Mouse (Mus musculus): ENCODE measurements around the gene Dct. TPM values are rescaled to one million over a fixed set of nuclear protein-coding genes. Genes with fewer than 3 reads are reported as not detected.

Gene Dct
- polyA plus RNA-seq, 1 experiment from 2014 or later: 2.3 TPM

DNA sequence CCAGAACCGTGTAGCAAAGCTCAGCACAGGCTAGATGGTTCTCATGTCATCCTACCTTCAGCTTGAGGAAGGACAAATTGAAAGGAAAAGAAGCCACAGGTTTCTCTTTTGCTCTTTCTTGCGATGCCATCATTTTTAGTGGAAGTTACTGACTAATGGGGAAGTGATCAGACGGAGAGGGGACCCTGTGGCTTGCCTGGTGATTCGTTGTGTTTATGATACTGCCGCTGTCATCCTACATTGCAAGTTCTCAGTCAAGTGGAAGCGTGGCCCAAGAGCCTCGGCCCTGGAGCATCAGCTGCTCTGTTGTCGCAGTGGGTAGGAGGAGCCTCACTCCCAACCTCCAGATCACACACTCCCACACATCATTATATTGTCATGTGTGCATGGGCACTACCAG, 61.8 kb downstream of the Dct start:
- H3K4me3 ChIP-seq: no peak overlapping the region
- H3K4me2 ChIP-seq: no peak overlapping the region
- no peaks in the 10 kb centered on the region for H3K4me1 ChIP-seq
- H3K27me3 ChIP-seq (replicated peaks): peaks cover 94% of the 10 kb centered on the region
- H3K9ac ChIP-seq: no peak overlapping the region
- 68% methylated on average over 8 of the region's 8 CpGs for WGBS
- H3K9me3 ChIP-seq: 0 out of 2 replicates have a peak, but pooled peaks cover 2% of the 10 kb centered on the region
- no peak for ATAC-seq (ENCODE audit: extremely low read depth, insufficient number of reproducible peaks, low FRiP score, low TSS enrichment)
- no peak overlapping the region for H3K27ac ChIP-seq (replicated peaks)
- no peaks in the 10 kb centered on the region for H3K36me3 ChIP-seq

DNA sequence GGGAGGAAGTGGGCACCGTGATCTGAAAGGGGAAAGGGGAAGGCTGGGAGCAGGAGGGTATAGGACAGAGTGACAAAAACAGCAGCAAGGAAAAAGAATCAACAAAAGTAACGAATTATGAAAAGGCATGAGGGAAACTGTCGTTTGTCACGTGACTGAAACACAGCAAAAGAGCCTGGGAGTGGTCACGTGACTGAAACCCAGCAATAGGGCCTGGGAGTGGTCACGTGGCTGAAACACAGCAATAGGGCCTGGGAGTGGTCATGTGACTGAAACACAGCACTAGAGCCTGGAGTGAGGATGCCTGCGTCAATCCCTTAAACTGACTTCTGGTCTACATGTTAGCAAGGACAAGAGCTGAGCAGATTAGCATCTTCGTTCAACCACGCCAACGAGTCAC, 63.6 kb downstream of the Dct start:
- Histone ChIP-seq H3K4me2 (no peak overlapping the region), H3K9me3 (no peaks in the 10 kb centered on the region), H3K27me3 (replicated peaks) (peaks cover 92% of the 10 kb centered on the region), H3K4me3 (no peak overlapping the region), H3K9ac (no peak overlapping the region), H3K36me3 (no peaks in the 10 kb centered on the region), H3K4me1 (no peaks in the 10 kb centered on the region), H3K27ac (replicated peaks) (no peak overlapping the region)
- no peak for ATAC-seq (ENCODE audit: extremely low read depth, insufficient number of reproducible peaks, low FRiP score, low TSS enrichment)
- 80% methylated on average over 10 of the region's 10 CpGs for WGBS

DNA sequence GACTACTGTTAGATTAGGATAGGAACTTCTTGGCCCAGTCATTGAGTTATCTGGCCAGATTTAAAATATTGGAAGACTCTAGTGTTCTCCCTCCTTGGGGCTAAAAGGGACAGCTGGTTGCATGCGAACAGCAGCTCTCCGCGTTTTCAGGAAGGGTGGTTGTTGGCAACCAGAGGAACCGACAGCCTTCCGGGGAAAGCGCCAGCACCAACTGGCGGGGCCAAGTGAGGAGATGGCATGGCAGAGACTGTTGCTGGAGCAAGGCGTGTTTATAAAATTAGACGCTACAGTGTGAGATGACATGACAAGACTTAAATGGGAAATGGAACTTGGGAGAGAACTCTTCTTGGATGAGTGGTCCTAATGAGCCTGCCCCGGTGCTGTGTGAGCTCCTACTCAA, 70.5 kb downstream of the Dct start:
- Histone ChIP-seq H3K36me3 (no peaks in the 10 kb centered on the region), H3K27ac (replicated peaks) (no peak overlapping the region), H3K4me3 (no peak overlapping the region), H3K9ac (no peak overlapping the region), H3K4me2 (no peak overlapping the region), H3K4me1 (no peaks in the 10 kb centered on the region), H3K27me3 (replicated peaks) (peaks cover 83% of the 10 kb centered on the region), H3K9me3 (peaks cover 6% of the 10 kb centered on the region; the same call in 1 of the 2 replicates)
- 86% methylated on average over 10 of the region's 10 CpGs for WGBS
- ATAC-seq (ENCODE audit: extremely low read depth, insufficient number of reproducible peaks, low FRiP score, low TSS enrichment): no peak

DNA sequence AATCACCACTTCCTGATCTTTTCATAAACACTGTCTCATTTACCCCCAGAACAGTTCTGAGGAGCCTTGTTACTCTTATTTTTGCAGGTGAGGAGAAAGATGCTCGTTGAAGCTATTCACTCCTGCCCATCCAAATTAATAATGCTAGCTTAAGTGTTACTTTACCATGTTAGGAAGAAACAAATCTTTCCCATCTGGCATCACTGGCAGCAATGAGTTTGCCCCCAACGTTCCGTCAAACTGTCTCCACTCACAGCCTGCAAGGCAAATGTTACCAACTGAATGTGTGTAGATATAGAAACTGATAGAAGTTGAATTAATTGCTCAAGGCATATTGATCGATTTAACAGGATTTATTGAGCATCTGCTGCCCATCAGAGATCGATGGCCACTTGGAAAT, 79.5 kb downstream of the Dct start:
- no peak overlapping the region for H3K9ac ChIP-seq
- peaks cover 87% of the 10 kb centered on the region for H3K27me3 ChIP-seq (replicated peaks)
- no peak overlapping the region for H3K27ac ChIP-seq (replicated peaks)
- ATAC-seq (ENCODE audit: extremely low read depth, insufficient number of reproducible peaks, low FRiP score, low TSS enrichment): no peak
- WGBS: 78% methylated on average over 5 of the region's 5 CpGs
- no peak overlapping the region for H3K4me2 ChIP-seq
- no peaks in the 10 kb centered on the region for H3K36me3 ChIP-seq
- no peaks in the 10 kb centered on the region for H3K9me3 ChIP-seq
- no peaks in the 10 kb centered on the region for H3K4me1 ChIP-seq
- H3K4me3 ChIP-seq: no peak overlapping the region

Other genes starting within 250 kb of the Dct start
- 29.2 and 30.1 TPM in 2 replicates for gene Tgds, start 80.5 kb upstream of the Dct start, polyA plus RNA-seq (2015; fragmentation: Nextera tagmentation; extraction: Ambion mirVana)
- gene Gpr180, start 84.9 kb upstream of the Dct start, polyA plus RNA-seq (2015; fragmentation: Nextera tagmentation; extraction: Ambion mirVana): 40.5 and 41.9 TPM in 2 replicates
- gene Sox21, start 184.8 kb upstream of the Dct start, polyA plus RNA-seq (2015; fragmentation: Nextera tagmentation; extraction: Ambion mirVana): 0.05 and 0.06 TPM in 2 replicates
- gene Gm9376, start 214.7 kb upstream of the Dct start, polyA plus RNA-seq (2015; fragmentation: Nextera tagmentation; extraction: Ambion mirVana): not detected in 2 replicates

Data from heart, embryonic 13.5 days (tissue).